Mouse (Mus musculus) limb, embryonic 14.5 days (tissue): ENCODE measurements around the gene Gfer. TPM values are rescaled to one million over a fixed set of nuclear protein-coding genes. Genes with fewer than 3 reads are reported as not detected.
"Not testable (repeated sequence)": the region's sequence is repeated elsewhere in the genome, so short reads cannot be mapped to it uniquely, and the experiment has no call there.

ENCODE experiments used
- ATAC-seq: fragments of 200-750 bp; cut with Nextera tagmentation; 2 replicates; pipeline ENCODE4 v1.8.0; 2017; ENCODE audit warnings: low read depth, moderate number of reproducible peaks, moderate TSS enrichment; ENCODE audit not compliant: low FRiP score
- DNase-seq: peaks from one replicate; pipeline ENCODE4 v3.0.0-alpha.2; 2015; ENCODE audit warnings: low spot score
- H3K27ac ChIP-seq: fragments of 300-500 bp; sonication (generic); replicated peaks from 2 replicates; pipeline ENCODE4 v1.5.1; 2014; ENCODE audit warnings: low read depth, mild to moderate bottlenecking, low read length, moderate library complexity, mixed read lengths
- H3K27me3 ChIP-seq: fragments of 300-500 bp; sonication (generic); 2 replicates; pipeline ENCODE4 v1.6.1; 2014; ENCODE audit warnings: low read length, mixed read lengths; ENCODE audit not compliant: control insufficient read depth, insufficient read depth
- H3K36me3 ChIP-seq: fragments of 300-500 bp; sonication (generic); 2 replicates; pipeline ENCODE4 v1.6.1; 2014; ENCODE audit warnings: mild to moderate bottlenecking, low read length, moderate library complexity, mixed read lengths; ENCODE audit not compliant: control insufficient read depth, insufficient read depth
- H3K4me1 ChIP-seq: fragments of 300-500 bp; sonication (generic); 2 replicates; pipeline ENCODE4 v1.6.1; 2014; ENCODE audit warnings: antibody characterized with exemption, low read length, mixed read lengths; ENCODE audit not compliant: control insufficient read depth, insufficient read depth
- H3K4me2 ChIP-seq: fragments of 300-500 bp; sonication (generic); replicated peaks from 2 replicates; pipeline ENCODE4 v1.6.1; 2014; ENCODE audit warnings: low read depth, mild to moderate bottlenecking, low read length, moderate library complexity; ENCODE audit not compliant: severe bottlenecking
- H3K4me3 ChIP-seq: fragments of 300-500 bp; sonication (generic); replicated peaks from 2 replicates; pipeline ENCODE4 v1.5.1; 2014; ENCODE audit warnings: low read length
- H3K9ac ChIP-seq: fragments of 300-500 bp; sonication (generic); 2 replicates; pipeline ENCODE4 v1.6.1; 2014; ENCODE audit warnings: mild to moderate bottlenecking, low read depth, low read length, moderate library complexity; ENCODE audit not compliant: severe bottlenecking
- H3K9me3 ChIP-seq: fragments of 300-500 bp; sonication (generic); 2 replicates; pipeline ENCODE4 v1.6.1; 2016; ENCODE audit warnings: low read length; ENCODE audit not compliant: control insufficient read depth
- POLR2A ChIP-seq: fragments of 200-500 bp; IDR thresholded peaks from 2 replicates; pipeline ENCODE4 v1.8.0; 2012; ENCODE audit warnings: inconsistent platforms, mild to moderate bottlenecking, moderate library complexity, borderline replicate concordance; ENCODE audit not compliant: insufficient read depth, insufficient read length; ENCODE audit errors: extremely low read depth
- WGBS: fragments of 180-500 bp; shearing (Covaris S2); extraction: QIAGEN DNeasy Blood & Tissue Kit; methylation state at CpG from one replicate; pipeline ENCODE4 v1.1.7; 2014; 5-methylcytosine and 5-hydroxymethylcytosine counted together
- polyA plus RNA-seq, 2 experiments: library from polyadenylated mRNA; depleted of rRNA in 1 of 2; stranded (reverse) in 1 of 2; unstranded in 1 of 2; fragments of >200 nt; fragmentation: Nextera tagmentation in 1 of 2; extraction: Ambion mirVana in 1 of 2; gene quantifications; 2 replicates each; pipeline versions ENCODE4 v1.2.1 to v1.2.3; 2012 to 2014

Gfer gene
- polyA plus RNA-seq, 2 experiments, result 34.2 to 38.6 TPM

- Histone ChIP-seq H3K36me3 (no peaks in the 10 kb centered on the region), H3K4me3 (no peak overlapping the region), H3K27me3 (no peaks in the 10 kb centered on the region), H3K27ac (no peak overlapping the region), H3K9ac (no peak overlapping the region), H3K9me3 (no peaks in the 10 kb centered on the region), H3K4me1 (peaks cover 26% of the 10 kb centered on the region), H3K4me2 (no peak overlapping the region)
- peak; percentile 58 for DNase-seq
- no peak for TF ChIP-seq POLR2A
- ATAC-seq, result no peak
- WGBS, result 23% methylated on average over 6 of the region's 6 CpGs
Observed at GRCm38 (mm10) chr17:24667416-24667815, 28.5 kb downstream of the Gfer start.

DNA sequence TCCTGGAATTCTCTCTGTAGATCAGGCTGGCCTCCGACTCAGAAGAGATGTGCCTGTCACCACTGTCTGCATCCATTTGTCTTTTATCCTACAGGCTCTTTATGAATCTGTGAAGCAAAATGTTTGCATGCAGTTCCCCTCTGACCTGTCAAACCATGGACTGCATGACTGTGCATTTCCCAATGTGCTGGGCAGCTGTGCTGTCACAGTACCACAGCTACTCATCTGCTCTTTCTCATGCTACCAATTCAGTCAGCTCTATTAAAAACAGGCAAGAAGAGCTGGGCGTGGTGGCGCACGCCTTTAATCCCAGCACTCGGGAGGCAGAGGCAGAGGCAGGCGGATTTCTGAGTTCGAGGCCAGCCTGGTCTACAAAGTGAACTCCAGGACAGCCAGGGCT is 28.9 kb downstream of the Gfer start:
- 63% methylated on average over 7 of the region's 7 CpGs for WGBS

DNA sequence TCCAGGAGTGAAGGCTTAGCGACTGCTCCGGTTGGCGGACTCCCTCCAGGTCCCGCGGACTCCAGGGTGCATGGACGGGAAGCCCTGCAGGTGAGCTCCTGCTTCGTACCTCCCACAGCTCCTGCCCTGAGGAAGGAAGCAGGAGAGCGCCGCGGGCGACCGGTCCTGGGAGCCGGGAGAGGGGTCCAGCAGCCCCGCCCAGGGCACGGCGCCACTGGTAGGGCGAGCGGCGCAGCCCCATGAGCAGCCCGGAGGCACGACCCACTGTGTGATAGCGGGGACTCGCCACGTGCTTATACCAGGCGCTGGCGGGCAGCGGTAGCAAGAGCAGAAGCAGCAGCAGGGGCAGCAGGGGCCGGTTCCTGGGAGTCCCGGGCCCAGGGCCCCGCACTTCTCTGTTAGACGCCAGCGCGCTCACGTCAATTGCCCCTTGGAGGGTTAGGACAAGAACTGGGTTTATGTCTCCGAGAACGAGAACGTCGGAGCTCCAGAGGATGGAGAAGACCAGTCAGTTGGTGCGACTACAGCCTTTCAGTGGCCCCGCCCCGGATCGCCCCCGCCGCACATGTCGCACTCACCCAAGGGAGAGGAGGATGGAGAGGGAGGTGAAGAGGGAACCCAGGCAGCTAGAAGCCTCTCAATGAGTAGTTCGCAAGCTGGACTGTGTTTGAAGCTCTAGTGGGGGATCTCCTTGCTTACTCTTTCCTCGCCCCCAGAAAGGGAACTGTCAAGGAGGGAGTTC is 37.8 kb downstream of the Gfer start, which contains the start of gene Npw:
TSS of gene Npw (minus strand) at position 441 of the 742 bp plus-strand sequence.
- ATAC-seq, result no peak
- no peak within 1 kb of the TSS for H3K27ac ChIP-seq
- DNase-seq, result no peak
- H3K4me1 ChIP-seq, result peaks cover 11% of the 10 kb centered on the region; the same call in 1 of the 2 replicates
- no peaks in the 10 kb centered on the region for H3K36me3 ChIP-seq
- no peaks in the 10 kb centered on the region for H3K9me3 ChIP-seq
- peak within 1 kb of the TSS; percentile 67 for H3K9ac ChIP-seq
- 1% methylated on average over 46 of the region's 47 CpGs for WGBS
- peak within 1 kb of the TSS; percentile 88 for H3K4me2 ChIP-seq
- TF ChIP-seq POLR2A, result no peak
- peaks cover 23% of the 10 kb centered on the region for H3K27me3 ChIP-seq
- peak within 1 kb of the TSS; percentile 43 for H3K4me3 ChIP-seq

More for the DNA sequence above, 28.9 kb downstream of the Gfer start:
- DNase-seq, H3K9ac ChIP-seq, H3K36me3 ChIP-seq, H3K4me3 ChIP-seq, H3K9me3 ChIP-seq, H3K27me3 ChIP-seq, ATAC-seq, H3K4me2 ChIP-seq, H3K27ac ChIP-seq: not testable (repeated sequence)
- H3K4me1 ChIP-seq, result peaks cover 23% of the 10 kb centered on the region

DNA sequence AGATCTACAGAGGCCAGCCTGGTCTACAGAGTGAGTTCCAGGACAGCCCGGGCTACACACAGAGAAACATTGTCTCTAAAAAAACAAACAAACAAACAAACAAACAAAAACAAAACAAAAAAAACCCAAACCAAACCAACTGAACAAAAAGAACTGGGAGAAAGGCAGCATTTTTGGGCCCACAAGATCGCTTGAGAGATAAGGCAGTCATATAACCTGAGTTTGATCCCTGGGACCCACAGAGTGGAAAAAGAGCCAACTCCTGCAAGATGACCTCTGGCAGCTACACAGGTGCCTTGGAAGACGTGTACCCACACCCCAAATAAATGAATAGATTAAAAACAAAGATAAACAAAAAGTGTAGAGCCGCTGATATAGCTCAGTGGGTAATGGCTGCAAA is 41.0 kb downstream of the Gfer start:
- Histone ChIP-seq H3K27ac (no peak overlapping the region), H3K36me3 (no peaks in the 10 kb centered on the region), H3K27me3 (peaks cover 23% of the 10 kb centered on the region), H3K4me3 (no peak overlapping the region), H3K9ac (no peak overlapping the region), H3K9me3 (no peaks in the 10 kb centered on the region), H3K4me2 (no peak overlapping the region), H3K4me1 (peaks cover 15% of the 10 kb centered on the region)
- WGBS, result 74% methylated on average over 4 of the region's 4 CpGs
- DNase-seq, result no peak
- no peak for TF ChIP-seq POLR2A
- ATAC-seq, result no peak

GRCm38 (mm10) chr17:24653967-24654710 is 41.8 kb downstream of the Gfer start:
- Histone ChIP-seq H3K36me3 (no peaks in the 10 kb centered on the region), H3K9ac (peak overlapping the region; percentile 48), H3K4me2 (peak overlapping the region; percentile 65), H3K27ac (peak overlapping the region; percentile 61; the same call in 1 of the 2 replicates), H3K27me3 (peaks cover 22% of the 10 kb centered on the region), H3K4me1 (peaks cover 18% of the 10 kb centered on the region), H3K4me3 (peak overlapping the region; percentile 33), H3K9me3 (no peaks in the 10 kb centered on the region)
- peak; percentile 86 for DNase-seq
- ATAC-seq, result peak; percentile 71
- no peak for TF ChIP-seq POLR2A
- 6% methylated on average over 16 of the region's 19 CpGs for WGBS
